Mouse (Mus musculus) bone marrow macrophage, adult 2 months (primary cell): ENCODE results near the gene Ccdc106.

Experiments
- CTCF ChIP-seq: IDR thresholded peaks from 2 replicates; pipeline ENCODE4 v1.5.1; 2012; ENCODE audit warnings: low read depth, mild to moderate bottlenecking, low read length, moderate library complexity
- POLR2A ChIP-seq: IDR thresholded peaks from 2 replicates; pipeline ENCODE4 v1.6.1; 2012; ENCODE audit warnings: mild to moderate bottlenecking, low read depth, low read length, borderline replicate concordance

DNA sequence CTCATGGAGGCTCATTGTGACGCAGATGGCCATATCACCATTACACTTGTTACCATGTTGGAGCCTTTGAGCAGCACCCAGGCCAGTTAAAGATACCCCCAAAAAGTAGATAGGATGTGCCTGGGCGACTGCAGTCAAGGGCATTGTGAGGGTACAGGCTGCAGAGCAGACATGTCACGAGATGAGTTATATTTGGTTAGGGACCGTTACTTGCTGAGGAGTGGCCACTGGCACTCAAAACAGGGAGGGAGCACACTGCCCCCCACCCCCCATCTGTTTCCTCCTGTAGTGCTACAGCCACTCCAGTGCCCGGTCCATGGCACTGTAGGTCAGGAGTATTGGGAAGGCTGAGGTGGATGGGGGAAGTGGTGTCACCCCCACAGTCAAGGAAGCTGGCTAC, 78.4 kb downstream of the Ccdc106 start:
- TF ChIP-seq CTCF: no peak
- TF ChIP-seq POLR2A: no peak
